Mouse (Mus musculus): ENCODE data around the gene Trem2. TPM values are rescaled to one million over a fixed set of nuclear protein-coding genes. Genes with fewer than 3 reads are reported as not detected.

Gene Trem2
- total RNA-seq, 2 experiments from 2014 or later, result 12.2 to 12.3 TPM

- DNase-seq (ENCODE audit: low spot score in 2 of 2), result no peak
Measured at GRCm38 (mm10) chr17:48402751-48403150, 56.5 kb downstream of the Trem2 start.

Other genes with a start within 250 kb of the Trem2 start
- not detected for gene 9830107B12Rik, start 200.1 kb upstream of the Trem2 start, total RNA-seq (2021)
- gene A530064D06Rik, start 179.1 kb upstream of the Trem2 start, total RNA-seq (2021), result not detected
- not detected for gene Trem1, start 113.6 kb upstream of the Trem2 start, total RNA-seq (2021)
- not detected for gene Trem3, start 98.6 kb upstream of the Trem2 start, total RNA-seq (2021)
- not detected for gene Treml4, start 82.1 kb upstream of the Trem2 start, total RNA-seq (2021)
- under 1 TPM; 0.22 to 0.36 TPM for gene Treml2, start 46.9 kb upstream of the Trem2 start, total RNA-seq (2021)
- under 1 TPM in 1 of 2 experiments, not detected in 1; 0.10 TPM for gene B430306N03Rik, start 30.3 kb upstream of the Trem2 start, total RNA-seq (2021)
- under 1 TPM in 1 of 2 experiments, not detected in 1; 0.41 TPM for gene Treml1, start 13.5 kb downstream of the Trem2 start, total RNA-seq (2021)
- 10 to 100 TPM; 28.4 to 31.7 TPM for gene Nfya, start 63.5 kb downstream of the Trem2 start, total RNA-seq (2021)
- 10 to 100 TPM; 13.7 to 14.1 TPM for gene Oard1, start 63.6 kb downstream of the Trem2 start, total RNA-seq (2021)
- not detected for gene Apobec2, start 86.5 kb downstream of the Trem2 start, total RNA-seq (2021)
- not detected for gene Tspo2, start 105.1 kb downstream of the Trem2 start, total RNA-seq (2021)
- under 1 TPM; 0.56 to 0.92 TPM for gene Unc5cl, start 108.5 kb downstream of the Trem2 start, total RNA-seq (2021)

All from layer of hippocampus, adult 18-20 months (tissue).